Mouse (Mus musculus) CD8-positive naive resting alpha-beta T cell, adult 57 days (primary cell): ENCODE results near the gene Gm5580. TPM values are rescaled to one million over a fixed set of nuclear protein-coding genes. Genes with fewer than 3 reads are reported as not detected.

Experiments
- total RNA-seq: library from RNA; stranded (reverse); gene quantifications from one replicate; pipeline ENCODE4 v1.2.4, GENCODE M21; 2023

Gene Gm5580
- total RNA-seq: 2.8 TPM

DNA sequence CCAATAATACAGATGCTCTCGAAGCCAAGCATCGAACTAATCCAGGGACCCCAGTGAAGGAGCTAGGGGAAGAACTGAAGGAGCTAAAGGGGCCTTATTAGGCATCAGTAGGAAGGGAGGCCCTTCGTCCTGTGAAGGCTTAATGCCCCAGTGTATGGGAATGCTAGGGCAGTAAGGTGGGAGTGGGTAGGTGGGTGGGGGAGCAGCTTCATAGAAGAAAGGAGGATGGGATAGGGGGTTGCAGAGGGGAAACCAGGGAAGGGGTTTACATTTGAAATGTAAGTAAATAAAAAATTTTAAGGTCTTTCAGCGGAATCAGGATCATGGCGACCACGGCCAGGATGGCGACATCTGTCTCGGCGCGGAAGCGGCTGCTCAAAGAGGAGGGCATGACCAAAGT, at the start of gene Gm5580:
Gene Gm5580, plus strand, starts transcription at position 301 of the 400 bp plus-strand sequence.

GRCm38 (mm10) chr6:116506302-116507003, 44.5 kb upstream of the Gm5580 start, which contains the start of gene Olfr212:
Olfr212 (plus strand) TSS chr6:116506516.

DNA sequence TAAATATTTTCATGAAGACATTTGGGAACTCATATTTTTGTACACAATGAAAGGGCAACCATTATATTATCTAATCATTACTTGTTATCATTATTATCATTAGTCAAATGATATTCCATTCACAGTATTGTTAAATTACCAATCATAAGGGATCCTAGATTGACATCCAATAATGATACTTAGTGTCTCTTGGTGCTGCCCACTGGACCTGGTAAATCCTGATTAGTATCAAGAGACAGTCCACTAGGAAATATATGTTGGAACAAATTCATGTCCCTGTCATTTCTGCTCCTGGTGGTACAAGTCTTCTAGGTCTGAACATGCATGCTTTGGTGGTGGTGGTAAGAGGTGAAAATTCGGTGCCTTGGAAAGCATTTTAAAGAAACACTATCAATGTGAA, 12.8 kb upstream of the Gm5580 start, which contains the start of gene Olfr213:
Gene Olfr213, plus strand, starts transcription at position 301 of the 400 bp plus-strand sequence.

GRCm38 (mm10) chr6:116553935-116554334, 3.0 kb downstream of the Gm5580 start, which contains the start of gene Olfr214:
Olfr214 (plus strand) TSS chr6:116554235.

GRCm38 (mm10) chr6:116584095-116584494, 33.2 kb downstream of the Gm5580 start, which contains the start of gene Olfr215:
Olfr215 (minus strand) TSS chr6:116584195.

Other genes starting within 250 kb of the Gm5580 start
- gene March8, start 213.1 kb upstream of the Gm5580 start, total RNA-seq: 0.83 TPM
- 0.77 TPM for gene Alox5, start 90.0 kb upstream of the Gm5580 start, total RNA-seq
- gene Olfr211, start 62.0 kb upstream of the Gm5580 start, total RNA-seq: not detected
- gene Olfr212, start 44.6 kb upstream of the Gm5580 start, total RNA-seq: not detected
- not detected for gene Olfr213, start 12.7 kb upstream of the Gm5580 start, total RNA-seq
- gene Olfr214, start 3.1 kb downstream of the Gm5580 start, total RNA-seq: not detected
- gene Olfr215, start 33.1 kb downstream of the Gm5580 start, total RNA-seq: not detected
- 24.8 TPM for gene Zfp422, start 77.9 kb downstream of the Gm5580 start, total RNA-seq
- gene Depp1, start 99.5 kb downstream of the Gm5580 start, total RNA-seq: not detected
- 3.6 TPM for gene Rassf4, start 122.8 kb downstream of the Gm5580 start, total RNA-seq
- gene Tmem72, start 165.8 kb downstream of the Gm5580 start, total RNA-seq: 0.15 TPM